Comparison of ENCODE assay signal across 17 mouse cellular contexts in the genomic region with DNA sequence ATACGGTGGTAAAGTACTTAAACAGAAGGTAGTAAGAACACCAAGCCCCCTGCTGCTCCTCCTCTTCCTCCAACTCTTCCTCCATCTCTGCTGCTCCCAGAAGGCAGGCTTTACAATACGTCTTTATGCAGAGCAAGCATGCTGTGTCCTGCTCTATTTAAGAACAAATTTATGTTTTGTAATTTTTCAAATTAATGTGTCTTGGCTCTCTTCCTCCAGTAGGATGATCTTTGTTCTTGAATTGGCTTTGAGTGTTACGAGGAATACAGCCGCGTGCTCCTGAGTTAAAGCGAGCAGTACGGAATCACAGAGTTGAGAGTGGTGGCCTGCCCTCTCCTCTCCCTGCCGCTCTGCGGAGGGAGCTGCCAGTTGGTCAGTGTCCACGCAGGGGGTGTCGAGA. TPM values are rescaled to one million over a fixed set of nuclear protein-coding genes. Genes with fewer than 3 reads are reported as not detected.
A peak's percentile ranks its signal among the peaks of the same experiment; 100 is the strongest.
DNase-seq lines count a peak whose midpoint lies in the region; ATAC-seq and TF ChIP-seq lines count a peak whose summit lies in the region.
"Had no signal": no experiment of that assay in that cellular context is flagged by ENCODE, and none has a peak within 500 bp of the region (broad histone marks: within the 10 kb centered on the region; RNA-seq: fewer than 3 reads in every experiment).

No protein-coding gene starts in this region.

- TF ChIP-seq CTCF in intestine, postnatal 0 days (IDR thresholded peaks at IDR 0.05; ENCODE audit: low read depth) = no peak

- no peak for ATAC-seq in intestine, embryonic 14.5 days (replicated peaks; ENCODE audit: low FRiP score, low TSS enrichment, low read depth)
- ATAC-seq in intestine, postnatal 0 days = no peak
- no peak for ATAC-seq in limb, embryonic 12.5 days (ENCODE audit: insufficient number of reproducible peaks, insufficient read depth, low FRiP score, low TSS enrichment, low read depth)
- 0 out of 2 replicates have a peak, but pooled peaks have one; percentile 21 for ATAC-seq in intestine, embryonic 16.5 days
- ATAC-seq: forebrain, embryonic 13.5 days had no signal

- H3K4me2 ChIP-seq in intestine, embryonic 14.5 days (ENCODE audit: low read length) = 0 out of 2 replicates have a peak overlapping the region, but pooled peaks have one; percentile 8
- no peak overlapping the region for H3K4me2 ChIP-seq in intestine, postnatal 0 days (replicated peaks; ENCODE audit: low read depth)
- no peak overlapping the region for H3K4me2 ChIP-seq in limb, embryonic 12.5 days
- H3K4me2 ChIP-seq in intestine, embryonic 16.5 days (ENCODE audit: low read depth, low read length) = no peak overlapping the region
- H3K4me2 ChIP-seq: embryonic facial prominence, embryonic 13.5 days; forebrain, embryonic 13.5 days; heart, embryonic 13.5 days; hindbrain, embryonic 12.5 days had no signal

- no peaks in the 10 kb centered on the region for H3K27me3 ChIP-seq in intestine, embryonic 14.5 days (replicated peaks; ENCODE audit: control insufficient read depth, insufficient read depth, low read length)
- H3K27me3 ChIP-seq in intestine, postnatal 0 days (replicated peaks; ENCODE audit: control insufficient read depth, insufficient read depth, low read length) = no peaks in the 10 kb centered on the region
- H3K27me3 ChIP-seq in limb, embryonic 12.5 days = no peaks in the 10 kb centered on the region
- no peaks in the 10 kb centered on the region for H3K27me3 ChIP-seq in limb, embryonic 10.5 days (ENCODE audit: low read depth, poor library complexity, severe bottlenecking)
- no peaks in the 10 kb centered on the region for H3K27me3 ChIP-seq in intestine, embryonic 16.5 days (replicated peaks; ENCODE audit: control insufficient read depth, insufficient read depth, low read length)
- H3K27me3 ChIP-seq: embryonic facial prominence, embryonic 13.5 days; forebrain, embryonic 13.5 days; heart, embryonic 13.5 days; hindbrain, embryonic 12.5 days had no signal

- H3K9me3 ChIP-seq in intestine, embryonic 14.5 days (ENCODE audit: control insufficient read depth, low read length) = no peaks in the 10 kb centered on the region
- no peaks in the 10 kb centered on the region for H3K9me3 ChIP-seq in intestine, postnatal 0 days (ENCODE audit: control insufficient read depth)
- H3K9me3 ChIP-seq in limb, embryonic 12.5 days = no peaks in the 10 kb centered on the region
- no peaks in the 10 kb centered on the region for H3K9me3 ChIP-seq in limb, embryonic 10.5 days (replicated peaks)
- no peaks in the 10 kb centered on the region for H3K9me3 ChIP-seq in intestine, embryonic 16.5 days (ENCODE audit: control insufficient read depth, low read length)
- H3K9me3 ChIP-seq: embryonic facial prominence, embryonic 13.5 days; forebrain, embryonic 13.5 days; heart, embryonic 13.5 days; hindbrain, embryonic 12.5 days had no signal

- intact Hi-C loops in heart, postnatal 14 days (cut with DNase I) = no loop called here

- H3K27ac ChIP-seq in intestine, embryonic 14.5 days (ENCODE audit: low read depth) = no peak overlapping the region
- no peak overlapping the region for H3K27ac ChIP-seq in intestine, postnatal 0 days (ENCODE audit: low read depth, low read length)
- peak overlapping the region; percentile 41; the same call in 1 of the 2 replicates for H3K27ac ChIP-seq in limb, embryonic 12.5 days
- no peak overlapping the region for H3K27ac ChIP-seq in limb, embryonic 10.5 days
- no peak overlapping the region for H3K27ac ChIP-seq in intestine, embryonic 16.5 days (ENCODE audit: low read length)
- H3K27ac ChIP-seq: embryonic facial prominence, embryonic 13.5 days; forebrain, embryonic 13.5 days; heart, embryonic 13.5 days; hindbrain, embryonic 12.5 days had no signal

- H3K36me3 ChIP-seq in intestine, embryonic 14.5 days (ENCODE audit: control insufficient read depth, insufficient read depth, low read length) = no peaks in the 10 kb centered on the region
- H3K36me3 ChIP-seq in intestine, postnatal 0 days (ENCODE audit: control insufficient read depth, insufficient read depth) = no peaks in the 10 kb centered on the region
- peaks cover 14% of the 10 kb centered on the region; the same call in 1 of the 2 replicates for H3K36me3 ChIP-seq in limb, embryonic 12.5 days
- H3K36me3 ChIP-seq in limb, embryonic 10.5 days = peaks cover 16% of the 10 kb centered on the region
- H3K36me3 ChIP-seq in intestine, embryonic 16.5 days (ENCODE audit: control insufficient read depth, insufficient read depth, low read length) = no peaks in the 10 kb centered on the region
- H3K36me3 ChIP-seq: embryonic facial prominence, embryonic 13.5 days; hindbrain, embryonic 12.5 days had no signal

- 56% methylated on average over 11 of the region's 11 CpGs for WGBS in intestine, embryonic 14.5 days
- WGBS in intestine, postnatal 0 days = 71% methylated on average over 11 of the region's 11 CpGs
- 82% methylated on average over 11 of the region's 11 CpGs for WGBS in limb, embryonic 12.5 days
- WGBS in limb, embryonic 10.5 days = 84% methylated on average over 11 of the region's 11 CpGs
- WGBS in intestine, embryonic 16.5 days = 58% methylated on average over 11 of the region's 11 CpGs

- DNase-seq in intestine, embryonic 14.5 days (ENCODE audit: low spot score) = no peak
- DNase-seq in limb, embryonic 10.5 days (ENCODE audit: low spot score) = no peak
- DNase-seq in fat pad, adult 2 months (ENCODE audit: extremely low read depth, low read depth, low spot score) = peak; percentile 65
- DNase-seq in heart, postnatal 14 days = no peak
- DNase-seq: adrenal gland, postnatal 14 days; cerebellum, adult 9-11 months; cerebellum, postnatal 36 days; forebrain, postnatal 0 days; gastrocnemius, postnatal 14 days; heart, postnatal 4 days had no signal

- H3K9ac ChIP-seq in intestine, embryonic 14.5 days (ENCODE audit: low read length) = no peak overlapping the region
- H3K9ac ChIP-seq in intestine, postnatal 0 days (ENCODE audit: low read depth, low read length) = no peak overlapping the region
- H3K9ac ChIP-seq in limb, embryonic 12.5 days (replicated peaks) = no peak overlapping the region
- no peak overlapping the region for H3K9ac ChIP-seq in intestine, embryonic 16.5 days (ENCODE audit: low read depth, low read length)
- H3K9ac ChIP-seq: embryonic facial prominence, embryonic 13.5 days; forebrain, embryonic 13.5 days; forebrain, postnatal 0 days; heart, embryonic 13.5 days; hindbrain, embryonic 12.5 days had no signal

- no peak overlapping the region for H3K4me3 ChIP-seq in intestine, embryonic 14.5 days (ENCODE audit: low read depth, low read length)
- H3K4me3 ChIP-seq in intestine, postnatal 0 days (ENCODE audit: low read depth, low read length) = no peak overlapping the region
- H3K4me3 ChIP-seq in limb, embryonic 12.5 days (replicated peaks) = no peak overlapping the region
- H3K4me3 ChIP-seq in limb, embryonic 10.5 days = no peak overlapping the region
- H3K4me3 ChIP-seq in intestine, embryonic 16.5 days (ENCODE audit: low read length) = no peak overlapping the region
- H3K4me3 ChIP-seq: embryonic facial prominence, embryonic 13.5 days; forebrain, embryonic 13.5 days; heart, embryonic 13.5 days; hindbrain, embryonic 12.5 days had no signal

- peaks cover 31% of the 10 kb centered on the region for H3K4me1 ChIP-seq in intestine, embryonic 14.5 days (replicated peaks; ENCODE audit: control insufficient read depth, insufficient read depth, low read length)
- no peaks in the 10 kb centered on the region for H3K4me1 ChIP-seq in intestine, postnatal 0 days (replicated peaks; ENCODE audit: control insufficient read depth, insufficient read depth, low read length)
- peaks cover 42% of the 10 kb centered on the region for H3K4me1 ChIP-seq in limb, embryonic 12.5 days (replicated peaks)
- peaks cover 39% of the 10 kb centered on the region for H3K4me1 ChIP-seq in limb, embryonic 10.5 days
- H3K4me1 ChIP-seq in intestine, embryonic 16.5 days (ENCODE audit: control insufficient read depth, insufficient read depth, low read length) = peaks cover 14% of the 10 kb centered on the region

RNA-seq across cellular contexts. Expression of gene Igf1r, which starts 34.2 kb away (rescaled TPM):
- polyA plus RNA-seq in intestine, embryonic 14.5 days (2014; fragmentation: Nextera tagmentation; extraction: Ambion mirVana) = 18.4 and 18.5 TPM in 2 replicates
- polyA plus RNA-seq in intestine, postnatal 0 days (2015; fragmentation: Nextera tagmentation; extraction: Ambion mirVana) = 5.3 and 6.4 TPM in 2 replicates
- 45.2 and 47.2 TPM in 2 replicates for polyA plus RNA-seq in limb, embryonic 12.5 days (2016; fragmentation: Nextera tagmentation; extraction: Ambion mirVana)
- 21.8 and 27.9 TPM in 2 replicates for polyA plus RNA-seq in limb, embryonic 10.5 days (2016; fragmentation: Nextera tagmentation; extraction: Ambion mirVana)
- 9.5 and 10.7 TPM in 2 replicates for polyA plus RNA-seq in intestine, embryonic 16.5 days (2015; fragmentation: Nextera tagmentation; extraction: Ambion mirVana)
- total RNA-seq in heart, postnatal 14 days (2021) = 10 to 100 TPM; 17.9 to 21.3 TPM
